ENCODE assay signal across 1 mouse cellular context in genomic region chr11:69072234-69072633, GRCm38 (mm10).
TF ChIP-seq lines count a peak whose summit lies in the region.

No protein-coding gene starts in this region.

TF ChIP-seq in CH12.LX, 34 proteins besides CTCF, POLR2A, EP300 and RAD21 (continued from another document):
- TF ChIP-seq UBTF (IDR thresholded peaks at IDR 0.05; ENCODE audit: low read depth, low read length) = no peak
- TF ChIP-seq PAX5 (IDR thresholded peaks at IDR 0.05; ENCODE audit: low read length) = no peak
- TF ChIP-seq MAX (IDR thresholded peaks at IDR 0.05; ENCODE audit: low read length) = no peak
